Mouse (Mus musculus) liver, adult (tissue): ENCODE data around the gene Agxt2.

Experiments used
- GATA4 ChIP-seq: IDR thresholded peaks from 2 replicates; pipeline ENCODE4 v1.6.1; 2014; ENCODE audit warnings: mild to moderate bottlenecking, low read length; ENCODE audit not compliant: insufficient replicate concordance

Agxt2 gene

DNA sequence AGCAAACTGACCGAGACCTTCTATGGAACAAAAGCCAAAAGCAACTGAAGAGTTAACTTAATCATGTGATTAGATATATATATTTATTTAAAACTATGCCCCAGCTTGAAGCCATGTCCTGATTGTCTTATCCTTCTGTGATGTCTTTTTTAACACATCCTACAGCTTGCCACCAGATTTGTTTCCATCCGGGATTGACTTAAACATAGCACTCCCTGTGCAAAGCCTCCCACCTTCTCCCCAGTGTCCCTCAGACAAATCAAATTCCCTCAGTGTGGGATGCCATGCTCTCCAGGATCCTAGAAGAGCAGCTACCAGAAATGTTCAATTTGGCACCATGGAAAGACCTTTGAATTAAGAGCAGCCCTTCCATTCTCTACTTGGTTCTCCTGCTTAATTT lies 52.5 kb downstream of the Agxt2 start:
- no peak for TF ChIP-seq GATA4

DNA sequence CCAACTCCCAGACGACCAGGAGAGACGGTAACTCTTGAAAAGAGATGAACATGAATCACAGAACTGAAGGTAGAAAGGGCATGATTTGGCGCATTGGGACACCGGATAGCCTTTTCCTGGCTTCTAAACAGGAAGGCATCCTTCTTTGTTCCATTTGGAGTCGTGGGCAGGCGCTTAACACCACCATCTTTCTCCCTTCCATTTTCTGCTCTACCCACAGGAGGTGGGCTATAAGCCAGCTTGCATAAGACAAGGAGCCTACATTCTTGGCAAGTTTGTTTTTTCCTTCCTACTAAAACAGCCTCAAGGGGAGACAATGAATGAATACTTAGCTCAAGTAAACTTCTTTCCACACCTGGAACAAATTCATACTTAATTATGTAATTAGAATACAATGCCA lies 55.3 kb downstream of the Agxt2 start:
- TF ChIP-seq GATA4, result no peak

DNA sequence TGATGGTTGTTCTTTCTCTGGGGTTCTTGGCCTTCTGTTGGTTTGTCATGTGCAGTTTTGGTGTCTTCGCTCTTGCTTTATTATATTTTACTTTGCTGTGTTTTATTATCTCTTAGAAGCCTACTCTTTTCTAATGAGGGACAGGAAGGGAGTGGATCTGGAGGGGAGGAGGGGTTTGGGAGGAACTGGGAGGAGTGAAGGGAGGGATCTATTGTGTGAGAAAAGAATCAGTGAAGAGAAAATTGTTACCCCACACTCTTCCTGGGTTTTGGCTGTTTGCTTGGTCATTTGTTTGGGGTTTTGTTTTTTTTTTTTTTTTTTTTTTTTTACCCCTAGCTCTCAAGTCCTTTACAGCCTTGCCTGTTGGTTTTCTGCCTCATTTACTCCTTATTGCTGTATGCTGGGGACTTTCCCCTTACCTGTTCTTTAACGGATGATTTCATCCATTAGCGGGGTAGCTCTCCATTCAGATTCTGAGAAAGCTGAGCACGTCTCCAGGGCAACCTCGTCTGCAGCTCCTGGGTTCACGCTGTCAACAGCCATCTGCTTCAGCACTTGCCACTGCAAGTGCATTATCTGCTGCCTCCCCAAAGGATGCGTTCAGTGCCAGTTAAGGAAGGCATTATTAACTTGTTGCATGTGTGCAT lies 62.9 kb downstream of the Agxt2 start:
- TF ChIP-seq GATA4, result no peak

DNA sequence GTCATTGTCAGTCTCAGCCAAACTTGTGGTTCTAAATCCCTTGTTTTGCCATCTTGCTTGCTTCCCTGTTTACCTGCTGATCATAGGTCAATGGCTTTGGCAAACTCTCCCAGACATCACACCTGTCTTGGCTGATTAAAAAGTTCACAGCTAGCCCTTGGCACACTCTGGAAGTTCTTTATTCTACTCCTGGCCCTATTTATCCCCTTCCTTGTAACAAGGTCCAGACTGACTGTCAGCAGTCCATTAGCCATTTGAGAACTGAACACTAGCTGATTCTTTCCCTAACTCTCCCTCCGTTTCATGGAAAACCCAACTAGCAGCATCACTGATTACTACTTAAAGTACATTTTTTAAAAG lies 63.4 kb downstream of the Agxt2 start:
- TF ChIP-seq GATA4, result no peak

DNA sequence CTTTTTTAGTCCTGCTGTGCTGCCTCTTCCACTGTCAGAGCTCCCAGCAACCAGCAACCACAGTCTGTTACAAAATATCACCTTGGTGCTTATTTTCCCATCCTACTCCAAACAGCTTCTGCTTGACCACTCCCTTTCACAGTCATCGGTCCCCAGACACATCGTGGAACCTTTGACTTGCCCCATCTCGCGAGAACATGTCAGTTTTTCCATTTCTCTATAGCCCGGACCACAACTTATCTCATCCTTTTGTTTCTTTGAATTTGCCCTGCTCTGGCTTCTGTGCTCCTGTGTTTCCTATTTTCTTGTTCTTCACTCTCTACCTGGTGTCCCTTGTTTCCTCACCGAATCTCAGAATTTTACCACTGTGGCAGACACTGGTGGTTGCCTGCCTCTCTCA lies 67.8 kb downstream of the Agxt2 start:
- TF ChIP-seq GATA4, result no peak

DNA sequence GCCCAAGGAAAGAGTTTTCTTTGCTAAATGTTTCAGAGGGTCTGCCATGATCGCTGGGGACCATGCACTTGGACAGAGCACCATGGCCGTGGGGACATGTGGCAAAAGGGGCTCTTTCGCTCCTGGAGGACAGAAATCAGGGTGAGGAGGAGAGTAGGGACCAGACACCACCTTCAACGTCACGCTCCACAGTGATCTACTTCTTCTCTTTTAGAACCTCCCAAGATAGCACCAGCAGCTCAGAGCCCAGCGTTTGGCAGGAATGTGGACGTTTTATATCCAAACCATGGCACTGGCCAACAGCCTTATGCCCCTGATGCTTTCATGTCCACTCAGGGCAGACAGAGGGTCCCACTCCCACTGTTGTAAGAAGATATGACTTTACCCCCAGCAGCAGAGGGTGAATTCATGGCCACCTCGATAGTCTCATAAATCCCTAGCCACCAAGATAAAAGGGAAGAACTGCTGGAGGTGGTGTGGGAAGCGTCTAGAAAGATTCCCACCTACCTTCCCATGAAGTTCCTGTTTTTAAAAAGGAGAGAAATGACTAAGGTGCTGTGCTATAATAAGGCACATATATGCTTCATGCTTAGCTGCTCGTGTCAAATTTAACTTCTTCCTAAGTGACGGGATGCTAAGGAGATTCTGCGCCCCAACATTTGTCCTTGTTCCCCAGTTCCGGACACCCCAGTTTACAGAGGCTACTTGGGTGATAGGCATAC lies 68.4 kb downstream of the Agxt2 start:
- no peak for TF ChIP-seq GATA4

DNA sequence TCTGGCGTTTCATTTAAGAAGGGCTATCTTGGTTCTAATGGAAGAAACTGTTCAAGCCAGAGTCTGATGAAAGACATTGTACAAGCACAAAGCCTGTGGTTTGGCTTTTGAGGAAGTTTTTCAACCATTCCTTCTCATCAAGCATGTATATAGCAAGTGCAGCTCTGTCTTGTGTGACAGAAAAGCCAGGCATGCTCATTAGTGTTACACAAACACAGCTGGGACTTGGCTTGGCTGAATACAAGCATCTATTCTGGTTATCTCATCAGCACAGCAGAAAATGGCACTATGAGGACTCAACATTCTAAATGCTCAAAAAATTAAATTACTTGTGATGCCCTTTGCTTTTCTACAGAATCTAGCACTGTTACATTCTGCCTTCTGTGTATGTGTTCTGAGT lies 78.6 kb downstream of the Agxt2 start:
- TF ChIP-seq GATA4, result no peak

DNA sequence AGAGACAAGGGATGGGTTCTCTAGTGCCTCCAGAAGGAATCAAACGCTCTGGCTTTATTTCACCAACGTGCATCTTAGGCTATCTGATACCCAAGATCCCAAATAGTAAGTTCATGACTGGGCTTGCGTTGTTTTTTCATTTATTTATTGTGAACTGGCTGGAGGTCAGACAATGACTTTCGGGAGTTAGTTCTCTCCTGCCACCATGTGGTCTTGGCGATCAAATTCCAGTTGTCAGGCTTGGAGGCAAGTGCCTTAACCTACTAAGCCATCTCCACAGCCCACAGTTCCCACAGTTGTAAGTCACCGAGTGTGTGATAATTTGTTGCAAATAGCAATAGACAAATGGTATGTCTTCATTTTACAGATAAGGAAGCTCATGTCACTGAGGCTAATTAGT lies 81.6 kb downstream of the Agxt2 start:
- TF ChIP-seq GATA4, result no peak

DNA sequence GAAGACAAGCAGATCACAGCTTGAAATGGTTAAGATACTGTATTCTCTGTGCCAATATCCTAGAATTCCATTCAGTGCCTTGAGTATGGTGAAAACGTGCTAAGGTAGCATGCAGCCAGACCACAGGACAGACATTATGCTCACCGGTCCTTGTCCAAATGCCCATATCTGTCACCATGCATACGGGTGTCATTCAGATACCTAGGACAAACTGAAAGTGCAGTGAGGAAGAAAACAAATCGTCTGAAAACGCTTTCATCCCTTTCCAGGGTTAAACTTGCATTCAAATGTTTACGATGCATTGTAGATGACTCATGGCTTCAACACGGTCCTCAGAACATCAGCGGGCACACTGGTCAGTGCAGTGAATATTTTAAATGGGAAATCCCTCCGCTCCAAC lies 83.2 kb downstream of the Agxt2 start:
- no peak for TF ChIP-seq GATA4

DNA sequence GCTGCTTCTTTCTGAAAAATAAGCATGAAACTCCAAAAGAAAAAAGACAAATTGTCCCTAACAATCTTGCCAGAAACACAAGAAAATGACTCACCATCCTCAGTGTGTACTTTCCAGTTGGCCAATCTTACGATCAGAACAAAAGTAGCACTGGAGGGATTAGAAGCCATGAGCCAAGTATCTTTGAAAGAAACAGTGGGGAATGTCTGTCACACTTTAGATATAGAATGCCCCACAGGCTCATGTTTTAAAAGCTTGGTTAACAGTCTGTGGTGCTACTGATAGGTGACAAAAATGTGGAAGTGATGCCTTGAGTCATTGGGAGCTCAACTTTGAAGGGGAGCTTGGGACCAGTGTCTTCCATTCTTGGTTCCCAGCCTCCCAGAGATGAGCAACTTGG lies 83.9 kb downstream of the Agxt2 start:
- no peak for TF ChIP-seq GATA4

DNA sequence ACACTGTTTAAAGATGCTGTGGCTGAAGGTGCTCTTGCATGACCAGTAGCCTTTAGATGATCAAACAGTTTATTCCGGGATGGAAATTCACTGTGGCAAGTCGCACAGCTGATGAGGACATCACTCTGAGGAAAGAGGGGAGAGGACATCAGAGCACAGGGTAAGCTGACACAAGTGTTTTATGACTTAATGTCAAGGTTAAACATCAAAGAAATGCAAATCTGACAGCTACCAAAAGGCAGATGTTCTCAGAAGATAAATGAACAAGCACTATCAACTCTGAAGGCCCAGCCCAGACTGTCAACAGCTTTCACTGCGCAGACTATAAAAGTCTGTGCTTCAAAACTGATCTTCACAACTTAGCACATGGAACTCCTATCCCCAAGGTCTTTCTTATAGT lies 88.8 kb downstream of the Agxt2 start:
- no peak for TF ChIP-seq GATA4
